Mouse (Mus musculus): ENCODE measurements around the gene Klrb1c. TPM values are rescaled to one million over a fixed set of nuclear protein-coding genes. Genes with fewer than 3 reads are reported as not detected.
"Not testable (repeated sequence)": the region's sequence is repeated elsewhere in the genome, so short reads cannot be mapped to it uniquely, and the experiment has no call there.

Gene Klrb1c
- total and polyA plus RNA-seq, 3 experiments, result 0.22 TPM; not detected in 2

DNA sequence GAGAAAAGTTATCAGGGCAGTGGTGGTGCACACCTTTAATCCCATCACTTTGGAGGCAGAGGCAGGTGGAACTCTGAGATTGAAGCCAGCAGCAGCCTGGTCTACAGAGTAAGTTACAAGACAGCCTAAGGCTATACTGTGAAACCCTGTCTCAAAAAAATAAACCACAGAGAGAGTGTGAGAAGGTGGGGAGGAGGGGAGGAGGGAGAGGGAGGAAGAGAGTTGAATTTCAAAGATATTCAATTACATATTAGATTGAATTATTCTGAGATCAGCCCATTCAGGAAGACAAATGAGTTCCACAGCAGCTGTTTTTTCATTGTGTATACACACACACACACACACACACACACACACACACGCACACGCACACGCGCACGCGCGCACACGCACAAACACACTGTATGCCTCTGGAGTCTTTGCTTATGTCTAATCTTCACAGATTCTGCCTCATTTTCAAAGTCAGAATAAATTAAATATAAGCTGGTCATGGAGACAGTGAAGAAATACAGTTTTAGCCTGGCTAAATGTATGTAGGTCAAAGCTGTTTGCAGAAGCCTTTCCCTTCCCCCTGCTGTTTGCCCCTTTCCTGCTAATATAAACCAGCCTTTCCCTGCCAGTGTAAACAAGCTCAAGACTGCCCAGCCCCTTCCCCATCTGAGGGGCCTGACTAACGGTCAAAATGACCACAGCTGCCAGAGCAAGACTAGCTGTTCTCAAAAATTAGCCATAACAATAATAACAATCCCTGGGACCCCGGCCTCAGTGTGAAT, 19.3 kb downstream of the Klrb1c start:
- Histone ChIP-seq H3K4me1 (ENCODE audit: insufficient read depth, low read depth, low read length) (no peaks in the 10 kb centered on the region), H3K36me3 (replicated peaks) (no peaks in the 10 kb centered on the region), H3K9me3 (replicated peaks) (peaks cover 21% of the 10 kb centered on the region), H3K4me3 (ENCODE audit: low read depth, low read length) (no peak overlapping the region), H3K27me3 (ENCODE audit: insufficient read depth, low read length) (no peaks in the 10 kb centered on the region)
- TF ChIP-seq GATA1 (IDR thresholded peaks at IDR 0.05; ENCODE audit: borderline replicate concordance, low read length) (no peak), POLR2AphosphoS5 (IDR thresholded peaks at IDR 0.05; ENCODE audit: insufficient replicate concordance, low read depth, low read length) (no peak), CTCF (IDR thresholded peaks at IDR 0.05; ENCODE audit: low read depth, low read length) (no peak), GATA2 (IDR thresholded peaks at IDR 0.05; ENCODE audit: borderline replicate concordance, low read depth, low read length) (no peak), TAL1 (conservative IDR thresholded peaks at IDR 0.05; ENCODE audit: low read depth, low read length) (no peak)
- ATAC-seq (ENCODE audit: extremely low read depth, insufficient number of reproducible peaks, low FRiP score, poor library complexity, severe bottlenecking) (no peak), DNase-seq (ENCODE audit: low spot score) (no peak)

GRCm38 (mm10) chr6:128768047-128768446, 21.0 kb downstream of the Klrb1c start:
- H3K27me3 ChIP-seq (ENCODE audit: insufficient read depth, low read length), result no peaks in the 10 kb centered on the region
- peaks cover 19% of the 10 kb centered on the region for H3K9me3 ChIP-seq (replicated peaks)
- no peak overlapping the region for H3K4me3 ChIP-seq (ENCODE audit: low read depth, low read length)
- H3K36me3 ChIP-seq (replicated peaks), result no peaks in the 10 kb centered on the region
- no peaks in the 10 kb centered on the region for H3K4me1 ChIP-seq (ENCODE audit: insufficient read depth, low read depth, low read length)
- no peak for DNase-seq (ENCODE audit: low spot score)
- ATAC-seq (ENCODE audit: extremely low read depth, insufficient number of reproducible peaks, low FRiP score, poor library complexity, severe bottlenecking), result no peak
- no peak for TF ChIP-seq TAL1 (conservative IDR thresholded peaks at IDR 0.05; ENCODE audit: low read depth, low read length)
- no peak for TF ChIP-seq POLR2AphosphoS5 (IDR thresholded peaks at IDR 0.05; ENCODE audit: insufficient replicate concordance, low read depth, low read length)
- no peak for TF ChIP-seq GATA1 (IDR thresholded peaks at IDR 0.05; ENCODE audit: borderline replicate concordance, low read length)
- TF ChIP-seq CTCF (IDR thresholded peaks at IDR 0.05; ENCODE audit: low read depth, low read length), result no peak
- no peak for TF ChIP-seq GATA2 (IDR thresholded peaks at IDR 0.05; ENCODE audit: borderline replicate concordance, low read depth, low read length)

DNA sequence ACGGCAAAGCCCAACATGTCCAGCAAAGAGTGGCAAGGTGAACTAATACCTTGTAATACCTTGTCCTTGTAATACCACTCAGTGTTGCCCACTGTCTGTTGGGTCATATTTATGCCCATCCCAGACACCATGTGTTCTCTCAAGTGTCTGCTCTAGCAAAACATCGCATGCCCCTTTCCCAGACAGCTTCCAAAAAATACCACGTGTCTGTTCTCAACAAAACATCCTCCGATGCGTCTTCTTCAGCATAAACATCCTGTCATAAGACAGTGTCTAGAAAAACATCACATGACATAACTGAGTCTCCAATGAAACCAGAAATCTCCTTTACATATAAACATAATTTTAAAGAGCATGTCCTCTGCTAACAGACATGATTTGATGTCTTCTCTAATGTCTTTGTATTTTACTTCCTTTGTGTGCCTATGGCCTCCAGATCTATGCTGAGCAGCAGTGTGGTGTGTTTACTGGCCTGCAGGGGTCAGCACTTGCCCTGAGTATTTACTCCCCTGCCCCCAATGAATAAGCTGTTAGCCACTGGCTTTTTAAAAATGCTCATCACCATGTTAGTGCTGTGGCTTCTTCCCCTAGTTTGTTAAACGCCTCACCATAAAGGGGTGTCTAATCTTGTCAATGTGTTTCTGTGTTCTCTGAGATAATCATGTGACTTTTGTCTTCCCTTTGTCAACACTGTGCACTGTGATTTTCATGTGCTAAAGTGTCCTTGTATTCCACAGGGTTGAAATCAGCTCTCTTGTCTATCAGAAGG, 22.3 kb downstream of the Klrb1c start:
- DNase-seq (ENCODE audit: low spot score), result not testable (repeated sequence)

GRCm38 (mm10) chr6:128765211-128765610, 23.8 kb downstream of the Klrb1c start:
- TF ChIP-seq GATA1 (IDR thresholded peaks at IDR 0.05; ENCODE audit: borderline replicate concordance, low read length), result no peak
- TF ChIP-seq TAL1 (conservative IDR thresholded peaks at IDR 0.05; ENCODE audit: low read depth, low read length), result no peak
- TF ChIP-seq POLR2AphosphoS5 (IDR thresholded peaks at IDR 0.05; ENCODE audit: insufficient replicate concordance, low read depth, low read length), result no peak
- no peak for TF ChIP-seq GATA2 (IDR thresholded peaks at IDR 0.05; ENCODE audit: borderline replicate concordance, low read depth, low read length)
- TF ChIP-seq CTCF (IDR thresholded peaks at IDR 0.05; ENCODE audit: low read depth, low read length), result no peak
- Histone ChIP-seq H3K36me3 (replicated peaks) (no peaks in the 10 kb centered on the region), H3K9me3 (replicated peaks) (peaks cover 21% of the 10 kb centered on the region), H3K4me3 (ENCODE audit: low read depth, low read length) (no peak overlapping the region), H3K4me1 (ENCODE audit: insufficient read depth, low read depth, low read length) (no peaks in the 10 kb centered on the region), H3K27me3 (ENCODE audit: insufficient read depth, low read length) (no peaks in the 10 kb centered on the region)
- no peak for ATAC-seq (ENCODE audit: extremely low read depth, insufficient number of reproducible peaks, low FRiP score, poor library complexity, severe bottlenecking)
- no peak for DNase-seq (ENCODE audit: low spot score)

More for the DNA sequence above, 22.3 kb downstream of the Klrb1c start:
- H3K36me3 ChIP-seq (replicated peaks); ATAC-seq (ENCODE audit: extremely low read depth, insufficient number of reproducible peaks, low FRiP score, poor library complexity, severe bottlenecking); H3K4me3 ChIP-seq (ENCODE audit: low read depth, low read length); H3K4me1 ChIP-seq (ENCODE audit: insufficient read depth, low read depth, low read length); H3K27me3 ChIP-seq (ENCODE audit: insufficient read depth, low read length): not testable (repeated sequence)
- H3K9me3 ChIP-seq (replicated peaks), result peaks cover 16% of the 10 kb centered on the region

DNA sequence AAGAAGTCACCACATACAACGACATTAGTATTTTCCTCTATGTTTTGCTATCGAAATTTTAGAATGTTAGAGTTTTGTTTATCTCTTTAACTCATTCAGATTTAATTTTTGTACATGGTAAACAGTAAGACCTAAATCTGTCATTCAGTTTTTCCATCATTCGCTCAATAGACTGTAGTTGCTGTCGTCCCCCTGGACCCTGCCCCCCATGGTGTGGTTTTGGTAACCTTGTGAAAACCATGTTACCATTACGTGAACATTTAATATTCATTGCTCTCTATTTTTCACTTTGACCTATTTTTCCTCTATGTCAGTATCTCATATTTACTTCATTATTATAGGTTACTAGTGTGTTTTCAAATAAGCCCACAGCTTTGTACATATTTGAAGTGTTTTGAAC, 24.4 kb downstream of the Klrb1c start:
- Histone ChIP-seq H3K4me3 (ENCODE audit: low read depth, low read length) (peak overlapping the region; percentile 61; the same call in 1 of the 2 replicates), H3K4me1 (ENCODE audit: insufficient read depth, low read depth, low read length) (no peaks in the 10 kb centered on the region), H3K9me3 (replicated peaks) (peaks cover 22% of the 10 kb centered on the region), H3K36me3 (replicated peaks) (no peaks in the 10 kb centered on the region), H3K27me3 (ENCODE audit: insufficient read depth, low read length) (no peaks in the 10 kb centered on the region)
- TF ChIP-seq GATA2 (IDR thresholded peaks at IDR 0.05; ENCODE audit: borderline replicate concordance, low read depth, low read length) (no peak), TAL1 (conservative IDR thresholded peaks at IDR 0.05; ENCODE audit: low read depth, low read length) (no peak)
- DNase-seq (ENCODE audit: low spot score), result no peak
- ATAC-seq (ENCODE audit: extremely low read depth, insufficient number of reproducible peaks, low FRiP score, poor library complexity, severe bottlenecking), result no peak

DNA sequence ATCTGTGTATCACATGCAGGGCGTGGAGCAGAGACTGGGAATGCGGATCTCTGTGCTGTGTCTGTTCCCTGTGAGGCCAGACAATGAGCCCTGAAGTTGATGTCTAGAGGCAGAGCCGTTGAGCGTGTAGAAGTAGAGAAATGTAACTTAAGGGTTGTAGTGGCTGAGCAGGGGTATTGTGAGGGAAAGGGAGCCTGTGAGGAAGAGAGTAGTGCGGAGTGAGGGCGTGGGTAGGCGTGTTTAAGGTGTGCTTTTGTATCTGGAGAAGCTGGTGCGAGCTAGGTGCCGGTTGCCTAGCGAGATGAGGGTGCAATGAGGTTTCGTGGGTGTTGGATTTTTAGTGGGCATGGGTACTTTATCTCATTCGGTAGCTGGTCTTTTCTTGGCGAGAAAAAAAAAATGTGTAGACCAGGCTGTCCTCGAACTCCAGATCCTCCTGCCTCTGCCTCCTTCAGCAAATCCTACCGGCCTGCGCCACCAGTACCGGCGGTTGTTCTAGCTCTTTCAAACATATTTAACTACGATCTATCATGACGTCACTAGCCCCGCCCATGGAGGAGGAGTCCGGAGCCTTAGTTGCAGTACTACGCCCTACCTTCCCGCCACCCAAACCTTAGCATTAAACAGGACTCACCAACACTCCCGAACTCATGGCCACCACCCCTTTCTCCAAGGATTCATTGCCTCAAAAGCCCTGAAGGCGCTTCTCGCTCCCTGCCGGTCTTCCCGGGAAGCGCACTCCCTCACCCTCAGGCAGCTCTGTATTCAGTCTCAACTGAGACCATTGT, 25.1 kb downstream of the Klrb1c start:
- peaks cover 22% of the 10 kb centered on the region for H3K9me3 ChIP-seq (replicated peaks)
- ATAC-seq (ENCODE audit: extremely low read depth, insufficient number of reproducible peaks, low FRiP score, poor library complexity, severe bottlenecking), result peak; percentile 78
- no peaks in the 10 kb centered on the region for H3K36me3 ChIP-seq (replicated peaks)
- no peaks in the 10 kb centered on the region for H3K4me1 ChIP-seq (ENCODE audit: insufficient read depth, low read depth, low read length)
- H3K4me3 ChIP-seq (ENCODE audit: low read depth, low read length), result peak overlapping the region; percentile 61; the same call in 1 of the 2 replicates
- H3K27me3 ChIP-seq (ENCODE audit: insufficient read depth, low read length), result no peaks in the 10 kb centered on the region
- DNase-seq (ENCODE audit: low spot score), result no peak
- no peak for TF ChIP-seq CTCF (IDR thresholded peaks at IDR 0.05; ENCODE audit: low read depth, low read length)
- no peak for TF ChIP-seq POLR2AphosphoS5 (IDR thresholded peaks at IDR 0.05; ENCODE audit: insufficient replicate concordance, low read depth, low read length)
- no peak for TF ChIP-seq GATA2 (IDR thresholded peaks at IDR 0.05; ENCODE audit: borderline replicate concordance, low read depth, low read length)
- no peak for TF ChIP-seq GATA1 (IDR thresholded peaks at IDR 0.05; ENCODE audit: borderline replicate concordance, low read length)
- no peak for TF ChIP-seq TAL1 (conservative IDR thresholded peaks at IDR 0.05; ENCODE audit: low read depth, low read length)

- DNase-seq (ENCODE audit: low spot score); H3K4me1 ChIP-seq (ENCODE audit: insufficient read depth, low read depth, low read length); H3K4me3 ChIP-seq (ENCODE audit: low read depth, low read length); H3K36me3 ChIP-seq (replicated peaks); ATAC-seq (ENCODE audit: extremely low read depth, insufficient number of reproducible peaks, low FRiP score, poor library complexity, severe bottlenecking); H3K27me3 ChIP-seq (ENCODE audit: insufficient read depth, low read length): not testable (repeated sequence)
- H3K9me3 ChIP-seq (replicated peaks), result peaks cover 22% of the 10 kb centered on the region
Observed at GRCm38 (mm10) chr6:128762892-128763670, 25.9 kb downstream of the Klrb1c start.
